Mouse (Mus musculus) forebrain, postnatal 0 days (tissue): ENCODE results near the gene Gm10401. TPM values are rescaled to one million over a fixed set of nuclear protein-coding genes. Genes with fewer than 3 reads are reported as not detected.

Experiments used
- ATAC-seq: fragments of 200-750 bp; cut with Nextera tagmentation; 2 replicates; pipeline ENCODE4 v1.8.0; 2017; ENCODE audit warnings: mild to moderate bottlenecking, moderate library complexity
- DNase-seq: peaks from one replicate; pipeline ENCODE4 v3.0.0-alpha.2; 2015
- H3K27ac ChIP-seq: fragments of 300-500 bp; sonication (generic); 2 replicates; pipeline ENCODE4 v1.5.1; 2014; ENCODE audit warnings: low read depth, mild to moderate bottlenecking, antibody characterized with exemption, low read length, moderate library complexity, mixed read lengths
- H3K27me3 ChIP-seq: fragments of 300-500 bp; sonication (generic); 2 replicates; pipeline ENCODE4 v1.6.1; 2014; ENCODE audit warnings: mild to moderate bottlenecking, low read length, mixed read lengths; ENCODE audit not compliant: insufficient read depth
- H3K36me3 ChIP-seq: fragments of 300-500 bp; sonication (generic); 2 replicates; pipeline ENCODE4 v1.6.1; 2014; ENCODE audit warnings: mild to moderate bottlenecking, moderate library complexity; ENCODE audit not compliant: insufficient read depth
- H3K4me1 ChIP-seq: fragments of 300-500 bp; sonication (generic); 2 replicates; pipeline ENCODE4 v1.6.1; 2014; ENCODE audit warnings: antibody characterized with exemption; ENCODE audit not compliant: insufficient read depth
- H3K4me2 ChIP-seq: fragments of 300-500 bp; sonication (generic); 2 replicates; pipeline ENCODE4 v1.6.1; 2014; ENCODE audit warnings: low read depth, mild to moderate bottlenecking, moderate library complexity
- H3K4me3 ChIP-seq: fragments of 300-500 bp; sonication (generic); 2 replicates; pipeline ENCODE4 v1.5.1; 2014; ENCODE audit warnings: low read depth, low read length, mixed read lengths
- H3K9ac ChIP-seq: fragments of 300-500 bp; sonication (generic); 2 replicates; pipeline ENCODE4 v1.6.1; 2014; ENCODE audit warnings: mild to moderate bottlenecking
- H3K9me3 ChIP-seq: fragments of 300-500 bp; sonication (generic); 2 replicates; pipeline ENCODE4 v1.6.1; 2016; ENCODE audit warnings: low read length
- CTCF ChIP-seq: sonication (generic); IDR thresholded peaks from 2 replicates; pipeline ENCODE4 v1.5.1; 2016; ENCODE audit warnings: antibody characterized with exemption, control low read depth, low read depth
- WGBS: fragments of 180-500 bp; shearing (Covaris S2); extraction: QIAGEN DNeasy Blood & Tissue Kit; methylation state at CpG from one replicate; pipeline ENCODE4 v1.1.7; 2014; 5-methylcytosine and 5-hydroxymethylcytosine counted together
- polyA plus RNA-seq: library from polyadenylated mRNA; unstranded; fragments of >200 nt; fragmentation: Nextera tagmentation; extraction: Ambion mirVana; gene quantifications from 2 replicates; pipeline ENCODE4 v1.2.1, GENCODE M21; 2015
- total RNA-seq: library from RNA; depleted of rRNA; stranded (reverse); fragments of >200 nt; gene quantifications from 2 replicates; pipeline ENCODE4 v1.2.3, GENCODE M21; 2014; rRNA removed

Gene Gm10401
- total RNA-seq (not detected in 2 replicates), polyA plus RNA-seq (32.5 and 44.0 TPM in 2 replicates)

DNA sequence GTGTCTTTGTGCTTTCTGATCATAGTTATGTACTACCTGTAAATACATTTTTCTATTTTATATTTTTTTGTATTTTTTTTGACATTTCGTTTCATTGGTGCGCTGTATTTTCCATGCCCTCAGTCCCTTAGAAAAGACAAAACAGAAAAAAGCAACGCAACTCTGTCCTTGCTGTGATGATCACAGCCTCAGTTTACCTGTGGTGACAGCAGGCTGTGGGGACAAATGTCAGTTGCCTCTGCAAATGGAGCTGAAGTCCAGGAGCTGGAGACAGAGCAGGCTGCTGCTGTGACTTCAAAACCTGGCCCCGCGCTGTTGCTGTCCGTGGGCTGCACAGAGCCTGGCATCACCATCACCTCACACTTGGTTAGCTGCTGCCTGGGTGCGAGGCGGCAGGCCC, at the start of gene Gm10401:
Gm10401 (minus strand) TSS at position 101 of the 400 bp plus-strand sequence.
- Histone ChIP-seq H3K9ac (no peak within 1 kb of the TSS), H3K9me3 (no peaks in the 10 kb centered on the region), H3K4me1 (no peaks in the 10 kb centered on the region), H3K27ac (no peak within 1 kb of the TSS), H3K36me3 (peaks cover 53% of the 10 kb centered on the region), H3K27me3 (no peaks in the 10 kb centered on the region), H3K4me3 (no peak within 1 kb of the TSS), H3K4me2 (no peak within 1 kb of the TSS)
- TF ChIP-seq CTCF, result no peak
- whole genome bisulfite sequencing, result 95% methylated on average over 8 of the region's 8 CpGs
- ATAC-seq (no peak), DNase-seq (no peak)

DNA sequence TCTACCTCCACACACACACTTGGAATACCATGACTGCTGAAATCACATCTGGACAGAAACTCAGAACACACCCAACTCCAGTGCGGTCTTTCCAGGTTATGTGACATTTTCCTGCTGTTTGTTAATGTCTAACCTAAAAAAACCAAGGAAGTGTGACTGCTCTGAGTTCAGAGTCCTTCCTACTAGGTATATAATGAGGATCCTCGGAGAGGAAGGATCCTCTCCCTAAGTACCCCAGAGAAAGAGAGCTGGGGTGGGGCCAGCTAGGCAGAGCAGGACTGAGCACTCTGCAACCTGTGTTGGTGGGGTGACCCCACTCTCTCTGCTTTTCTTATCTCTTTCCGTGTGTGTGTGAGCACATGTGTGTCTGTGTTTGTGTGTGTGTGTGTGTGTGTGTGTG, 49.3 kb upstream of the Gm10401 start:
- ATAC-seq (no peak), DNase-seq (no peak)
- no peak for TF ChIP-seq CTCF
- no peaks in the 10 kb centered on the region for H3K9me3 ChIP-seq
- no peak overlapping the region for H3K4me3 ChIP-seq
- WGBS, result 93% methylated on average over 3 of the region's 3 CpGs
- no peak overlapping the region for H3K27ac ChIP-seq
- no peak overlapping the region for H3K4me2 ChIP-seq
- H3K36me3 ChIP-seq, result peaks cover 47% of the 10 kb centered on the region
- no peak overlapping the region for H3K9ac ChIP-seq
- no peaks in the 10 kb centered on the region for H3K4me1 ChIP-seq
- no peaks in the 10 kb centered on the region for H3K27me3 ChIP-seq

DNA sequence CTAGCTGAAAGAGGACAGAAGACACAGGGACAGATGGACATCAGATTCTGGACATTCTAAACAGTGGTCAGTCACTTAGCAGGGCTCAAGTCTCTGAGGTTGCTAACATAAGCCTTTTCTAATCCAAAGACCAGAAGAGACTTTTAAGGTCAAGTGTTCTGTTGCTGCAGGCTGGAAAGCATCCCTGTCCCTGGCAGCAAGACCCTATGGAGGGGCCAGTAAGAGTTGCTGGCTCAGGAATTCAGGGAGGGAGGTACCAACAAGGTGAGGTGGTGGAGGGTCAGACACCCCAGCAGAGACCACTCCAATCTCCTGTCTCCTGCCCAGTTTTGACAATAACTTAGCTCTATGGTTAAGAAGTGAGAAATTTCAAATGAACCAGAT, 48.6 kb upstream of the Gm10401 start:
- Histone ChIP-seq H3K27ac (no peak overlapping the region), H3K4me1 (no peaks in the 10 kb centered on the region), H3K36me3 (peaks cover 47% of the 10 kb centered on the region), H3K4me3 (no peak overlapping the region), H3K27me3 (no peaks in the 10 kb centered on the region), H3K4me2 (no peak overlapping the region), H3K9me3 (no peaks in the 10 kb centered on the region), H3K9ac (no peak overlapping the region)
- ATAC-seq, result no peak
- no peak for TF ChIP-seq CTCF
- no peak for DNase-seq

DNA sequence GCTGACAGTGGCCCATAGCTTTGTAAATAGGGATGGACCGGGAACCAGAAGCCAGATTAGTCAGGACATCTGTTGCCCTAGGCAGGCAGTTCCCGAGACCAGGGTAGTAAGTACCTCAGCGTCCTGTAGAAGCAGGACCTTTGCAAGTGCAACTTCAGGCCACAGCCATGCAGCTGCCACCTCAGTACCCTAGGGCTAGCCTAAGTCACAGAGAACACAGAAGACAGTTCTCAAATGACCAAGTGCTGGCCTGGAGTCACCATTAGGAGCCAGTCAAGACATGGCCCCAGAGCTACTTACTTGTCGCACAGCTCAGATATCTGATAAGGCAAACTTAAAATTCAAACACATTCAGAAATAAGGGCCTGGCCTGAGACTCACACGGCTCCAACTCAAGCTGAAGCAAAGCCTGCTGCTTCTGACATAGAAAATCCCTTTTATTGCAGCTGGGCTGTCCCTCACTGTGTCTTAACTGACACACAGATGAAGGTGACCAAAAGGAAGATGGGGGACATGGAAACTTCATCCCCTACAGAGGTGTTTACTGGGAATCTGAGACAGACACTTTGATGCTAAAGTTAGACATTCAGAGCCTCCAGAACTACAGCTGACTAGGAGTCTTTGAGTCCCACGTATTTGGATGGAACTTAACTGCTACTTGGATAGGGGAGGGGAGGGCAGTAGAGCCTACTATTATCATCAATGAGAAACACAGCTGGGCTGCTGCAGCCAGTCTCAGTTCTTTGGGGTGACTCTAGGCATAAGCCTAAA, 48.1 kb upstream of the Gm10401 start:
- no peak overlapping the region for H3K4me2 ChIP-seq
- no peak overlapping the region for H3K9ac ChIP-seq
- ATAC-seq (no peak), DNase-seq (no peak)
- H3K4me3 ChIP-seq, result no peak overlapping the region
- peaks cover 47% of the 10 kb centered on the region for H3K36me3 ChIP-seq
- no peaks in the 10 kb centered on the region for H3K27me3 ChIP-seq
- no peaks in the 10 kb centered on the region for H3K4me1 ChIP-seq
- no peak for TF ChIP-seq CTCF
- WGBS, result 82% methylated on average over 6 of the region's 6 CpGs
- H3K27ac ChIP-seq, result no peak overlapping the region
- no peaks in the 10 kb centered on the region for H3K9me3 ChIP-seq

DNA sequence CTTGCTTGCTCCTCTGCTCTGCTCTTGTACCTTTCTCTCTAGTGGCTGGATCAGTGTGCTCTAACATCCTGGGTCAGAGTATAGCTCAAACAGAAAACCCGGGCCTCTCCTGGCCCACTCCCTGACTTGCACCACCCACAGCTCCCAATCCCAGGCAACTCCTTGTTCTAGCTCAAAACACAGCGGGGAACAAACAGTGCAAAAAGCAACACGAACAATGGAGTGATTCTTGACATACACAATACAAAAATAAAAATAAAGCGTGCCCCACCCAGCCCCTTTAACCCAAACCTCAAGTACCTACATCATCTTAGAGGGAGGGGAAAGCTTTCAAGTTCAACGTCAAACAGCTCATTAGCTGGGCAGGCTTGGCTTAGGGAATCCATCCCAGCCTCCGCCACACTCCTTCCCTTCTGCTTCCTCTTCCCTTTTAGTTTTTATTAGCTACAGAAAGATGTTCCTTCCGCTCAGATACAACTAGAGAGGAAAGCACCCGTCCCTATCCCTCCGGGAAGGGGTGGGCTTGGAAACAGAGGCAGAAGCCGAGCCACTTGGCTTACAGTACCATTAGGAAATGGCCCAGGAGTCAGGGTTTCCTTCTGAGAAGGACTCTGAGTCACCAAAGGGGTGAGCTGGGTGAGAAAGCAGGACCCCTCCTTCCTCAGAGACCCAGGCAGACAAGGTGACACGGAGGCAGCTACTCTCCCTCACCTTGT, 47.3 kb upstream of the Gm10401 start:
- DNase-seq (no peak), ATAC-seq (no peak)
- no peak for TF ChIP-seq CTCF
- Histone ChIP-seq H3K4me2 (no peak overlapping the region), H3K36me3 (peaks cover 43% of the 10 kb centered on the region), H3K9ac (no peak overlapping the region), H3K4me1 (no peaks in the 10 kb centered on the region), H3K9me3 (no peaks in the 10 kb centered on the region), H3K27me3 (no peaks in the 10 kb centered on the region), H3K27ac (no peak overlapping the region), H3K4me3 (no peak overlapping the region)
- 72% methylated on average over 11 of the region's 11 CpGs for WGBS

DNA sequence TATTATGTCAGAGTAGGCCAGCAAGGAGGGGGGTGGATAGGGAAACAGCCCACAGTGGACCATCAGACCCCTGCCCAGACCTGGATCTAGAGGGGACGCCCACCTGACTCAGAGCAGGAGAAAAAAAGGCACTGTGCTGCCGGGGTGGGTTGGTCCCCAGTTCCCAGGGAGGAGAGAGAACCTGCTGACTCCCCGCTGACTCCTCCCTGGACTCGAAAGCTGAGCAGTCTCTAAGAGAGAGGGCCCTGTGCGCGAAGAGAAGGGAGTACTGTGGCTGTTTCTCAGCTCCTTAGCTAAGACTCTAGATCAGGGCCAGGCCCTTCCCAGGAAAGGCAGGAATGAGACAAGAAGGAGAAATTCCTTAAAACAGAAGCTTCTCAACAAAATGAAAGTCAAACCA, 46.4 kb upstream of the Gm10401 start:
- Histone ChIP-seq H3K36me3 (peaks cover 33% of the 10 kb centered on the region), H3K27me3 (no peaks in the 10 kb centered on the region), H3K4me3 (no peak overlapping the region), H3K4me1 (no peaks in the 10 kb centered on the region), H3K4me2 (no peak overlapping the region), H3K9me3 (no peaks in the 10 kb centered on the region), H3K27ac (no peak overlapping the region), H3K9ac (no peak overlapping the region)
- no peak for ATAC-seq
- TF ChIP-seq CTCF, result no peak
- whole genome bisulfite sequencing, result 74% methylated on average over 6 of the region's 6 CpGs
- no peak for DNase-seq

DNA sequence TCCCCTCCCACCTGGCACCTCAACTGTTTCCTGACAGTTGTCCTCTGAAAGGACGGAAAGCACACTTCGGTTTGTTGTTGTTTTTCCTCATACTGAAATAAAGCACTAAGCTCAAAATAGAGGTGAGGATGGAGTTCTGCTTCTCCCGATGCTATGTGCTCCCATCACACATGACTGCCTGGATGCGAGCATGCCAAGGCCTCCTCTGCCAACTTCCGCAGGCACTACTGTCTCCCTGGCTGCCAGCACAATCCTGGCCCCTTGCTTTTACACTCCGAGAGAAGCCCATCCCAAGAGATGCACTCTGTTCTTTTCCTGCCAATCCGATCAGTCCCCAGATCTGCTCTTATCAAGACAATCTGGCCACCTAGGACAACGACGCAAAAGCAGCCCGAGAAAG, 45.5 kb upstream of the Gm10401 start:
- ATAC-seq (peak; percentile 91), DNase-seq (peak; percentile 82)
- Histone ChIP-seq H3K36me3 (peaks cover 26% of the 10 kb centered on the region), H3K9me3 (no peaks in the 10 kb centered on the region), H3K4me1 (no peaks in the 10 kb centered on the region), H3K27ac (no peak overlapping the region), H3K27me3 (no peaks in the 10 kb centered on the region), H3K4me3 (no peak overlapping the region), H3K9ac (no peak overlapping the region), H3K4me2 (no peak overlapping the region)
- TF ChIP-seq CTCF, result no peak
- 42% methylated on average over 10 of the region's 10 CpGs for WGBS
